In the genomic region with DNA sequence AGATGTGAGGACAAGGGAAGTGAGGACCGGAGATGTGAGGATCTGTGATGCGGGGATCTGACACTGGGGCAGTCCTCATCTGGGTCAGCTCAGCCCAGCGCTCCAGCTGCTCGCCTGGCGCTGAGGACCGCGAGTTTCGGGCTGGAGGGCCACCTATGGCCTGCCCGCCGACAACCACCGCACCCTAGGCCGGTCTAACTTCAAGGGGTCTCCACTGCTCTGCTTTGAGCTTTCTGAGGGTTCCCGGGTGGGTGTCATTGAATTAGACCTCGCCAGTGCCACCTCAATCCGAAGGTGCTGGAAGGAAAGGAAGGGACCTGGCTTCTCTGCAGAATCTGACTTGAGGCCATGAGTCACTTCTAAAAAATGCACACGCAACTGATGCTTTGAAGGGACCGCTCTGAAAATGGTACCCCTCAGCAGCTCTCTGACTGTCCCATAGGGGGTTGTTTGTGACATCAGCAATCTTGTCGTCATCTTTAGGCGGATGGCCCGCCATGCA, we compare ENCODE assay signal across 8 mouse cellular contexts. TPM values are rescaled to one million over a fixed set of nuclear protein-coding genes. Genes with fewer than 3 reads are reported as not detected.
DNase-seq lines count a peak whose midpoint lies in the region; ATAC-seq and TF ChIP-seq lines count a peak whose summit lies in the region.

No protein-coding gene starts in this region.

- H3K4me3 ChIP-seq in left cerebral cortex, adult 2 months = peak overlapping the region; percentile 83
- peak overlapping the region; percentile 86 for H3K4me3 ChIP-seq in cortical plate, adult 2 months (ENCODE audit: insufficient read depth, low read length)
- H3K4me3 ChIP-seq in midbrain, embryonic 16.5 days (ENCODE audit: low read depth, low read length) = peak overlapping the region; percentile 66

- no peaks in the 10 kb centered on the region for H3K27me3 ChIP-seq in midbrain, embryonic 16.5 days (ENCODE audit: control insufficient read depth, insufficient read depth, low read depth, low read length)

- 4% methylated on average over 20 of the region's 20 CpGs for WGBS in midbrain, embryonic 16.5 days

- intact Hi-C loops in left cerebral cortex, adult 2 months (cut with DNase I) = loop anchor here (1.0 to 5.0 kb wide), 4 partner anchors 15 to 135 kb away; a partner anchor contains a TSS

- no peaks in the 10 kb centered on the region for H3K36me3 ChIP-seq in midbrain, embryonic 16.5 days (ENCODE audit: control insufficient read depth, insufficient read depth, low read length)

- H3K9ac ChIP-seq in midbrain, embryonic 16.5 days (ENCODE audit: low read depth, low read length) = peak overlapping the region; percentile 74

- H3K27ac ChIP-seq in left cerebral cortex, adult 2 months = peak overlapping the region; percentile 95
- peak overlapping the region; percentile 93 for H3K27ac ChIP-seq in cortical plate, adult 2 months (ENCODE audit: insufficient read depth, low read length)
- peak overlapping the region; percentile 4; the same call in 1 of the 2 replicates for H3K27ac ChIP-seq in midbrain, embryonic 16.5 days (ENCODE audit: low read length)

- ATAC-seq in midbrain, embryonic 16.5 days = peak; percentile 77

- H3K4me2 ChIP-seq in midbrain, embryonic 16.5 days (ENCODE audit: low read length) = peak overlapping the region; percentile 92

- peak; percentile 30 to 46 for DNase-seq in left cerebral cortex, adult 2 months (ENCODE audit: extremely low spot score in 1 of 2, low spot score in 2 of 2)
- DNase-seq in left cerebral cortex, adult 18-20 months (ENCODE audit: low spot score in 2 of 2) = no peak
- peak; percentile 25 for DNase-seq in T-cell, adult 2 months (ENCODE audit: low spot score)
- peak; percentile 26 to 64 for DNase-seq in heart, adult 18-20 months
- DNase-seq in kidney, postnatal 4 days = peak; percentile 21 to 42
- no peak for DNase-seq in adipocyte (ENCODE audit: low spot score)

- TF ChIP-seq POLR2A in cortical plate, adult 2 months (IDR thresholded peaks at IDR 0.05; ENCODE audit: extremely low read depth, insufficient read depth, low read length) = peak; percentile 49; the same call in 1 of the 2 replicates

- no peak; the same call in 1 of the 2 replicates for TF ChIP-seq CTCF in left cerebral cortex, adult 2 months (IDR thresholded peaks at IDR 0.05)
- 0 out of 2 replicates have a peak, but pooled peaks have one; percentile 4 for TF ChIP-seq CTCF in cortical plate, adult 2 months (IDR thresholded peaks at IDR 0.05; ENCODE audit: extremely low read depth, insufficient read depth, low read length)

- H3K9me3 ChIP-seq in midbrain, embryonic 16.5 days (replicated peaks; ENCODE audit: control insufficient read depth, low read length, poor library complexity, severe bottlenecking) = no peaks in the 10 kb centered on the region

- no peaks in the 10 kb centered on the region for H3K4me1 ChIP-seq in cortical plate, adult 2 months (ENCODE audit: control insufficient read depth, insufficient read depth, low read length)
- H3K4me1 ChIP-seq in midbrain, embryonic 16.5 days (ENCODE audit: control insufficient read depth, insufficient read depth, low read length) = peaks cover 2% of the 10 kb centered on the region; the same call in 1 of the 2 replicates

RNA-seq across cellular contexts. Expression of a gene that starts 0.8 kb away (rescaled TPM):
- total RNA-seq in left cerebral cortex, adult 2 months (2021) = 100 to 1,000 TPM; 264 to 278 TPM
- total RNA-seq in left cerebral cortex, adult 18-20 months (2021) = 100 to 1,000 TPM; 265 to 282 TPM
- polyA plus RNA-seq in cortical plate, adult 2 months (2012; rRNA removed) = 213 and 221 TPM in 2 replicates
- total RNA-seq in heart, adult 18-20 months (2021) = 100 to 1,000 TPM; 133 to 144 TPM
- polyA plus RNA-seq in midbrain, embryonic 16.5 days (2015; fragmentation: Nextera tagmentation; extraction: Ambion mirVana) = 15.9 and 16.2 TPM in 2 replicates

Comparison
In these comparisons a context has a peak if more than half of its experiments do, and no peak if none do; other contexts are left out.
1. DNase-seq: peak in left cerebral cortex, adult 2 months (2 of 2), T-cell, adult 2 months (single experiment), heart, adult 18-20 months (2 of 2) and kidney, postnatal 4 days (2 of 2); none in left cerebral cortex, adult 18-20 months (0 of 2) and adipocyte (single experiment).
2. H3K27ac ChIP-seq: peak in every context shown above with its lines; median percentile 95 in left cerebral cortex, adult 2 months; 93 in cortical plate, adult 2 months; 4 in midbrain, embryonic 16.5 days.
3. Peak in every context shown above with its lines, with median percentiles within 50 percentile points of each other: H3K4me3 ChIP-seq.